Mouse (Mus musculus) CH12.LX (cell line): ENCODE results near the gene Ssh2.

Experiments
- MAZ ChIP-seq: IDR thresholded peaks from 2 replicates; pipeline ENCODE4 v1.6.1; 2012; ENCODE audit warnings: low read depth, mild to moderate bottlenecking, inconsistent platforms, low read length, improper control_type of control experiment, moderate library complexity
- PAX5 ChIP-seq: IDR thresholded peaks from 2 replicates; pipeline ENCODE4 v1.6.1; 2012; ENCODE audit warnings: low read length, inconsistent platforms, mixed read lengths
- POLR2A ChIP-seq: IDR thresholded peaks from 2 replicates; pipeline ENCODE4 v1.6.1; 2011; ENCODE audit warnings: low read depth, mild to moderate bottlenecking, improper control_type of control experiment, low read length
- ZKSCAN1 ChIP-seq: IDR thresholded peaks from 2 replicates; pipeline ENCODE4 v1.6.1; 2012; ENCODE audit warnings: low read depth, inconsistent platforms, low read length, improper control_type of control experiment, borderline replicate concordance

GRCm38 (mm10) chr11:77502481-77502880 is 286.4 kb downstream of the Ssh2 start:
- no peak for TF ChIP-seq ZKSCAN1
- TF ChIP-seq POLR2A: no peak
- TF ChIP-seq PAX5: no peak
- no peak for TF ChIP-seq MAZ
